Comparison of ENCODE assay signal across 9 mouse cellular contexts in genomic region chr3:52940832-52941468, GRCm38 (mm10).
DNase-seq lines count a peak whose midpoint lies in the region; ATAC-seq lines count a peak whose summit lies in the region.
"Had no signal": no experiment of that assay in that cellular context is flagged by ENCODE, and none has a peak within 500 bp of the region (broad histone marks: within the 10 kb centered on the region; RNA-seq: fewer than 3 reads in every experiment).

No protein-coding gene starts in this region.

- no peaks in the 10 kb centered on the region for H3K36me3 ChIP-seq in hindbrain, embryonic 15.5 days
- no peaks in the 10 kb centered on the region for H3K36me3 ChIP-seq in hindbrain, embryonic 11.5 days (ENCODE audit: control insufficient read depth, insufficient read depth, low read length)
- H3K36me3 ChIP-seq in heart, embryonic 13.5 days, result no peaks in the 10 kb centered on the region
- no peaks in the 10 kb centered on the region for H3K36me3 ChIP-seq in lung, embryonic 16.5 days (ENCODE audit: control insufficient read depth, insufficient read depth, low read length)

- H3K4me2 ChIP-seq in hindbrain, embryonic 15.5 days, result no peak overlapping the region
- no peak overlapping the region for H3K4me2 ChIP-seq in hindbrain, embryonic 11.5 days (replicated peaks; ENCODE audit: low read depth, low read length)
- peak overlapping the region; percentile 59 for H3K4me2 ChIP-seq in heart, embryonic 13.5 days
- peak overlapping the region; percentile 34; the same call in 1 of the 2 replicates for H3K4me2 ChIP-seq in lung, embryonic 16.5 days (ENCODE audit: low read depth, low read length)

- DNase-seq in hindbrain, embryonic 11.5 days (ENCODE audit: low spot score), result no peak
- DNase-seq in ZHBTc4 (ENCODE audit: low read depth, low spot score), result peak; percentile 7
- DNase-seq in cerebellum, postnatal 25 days, result peak; percentile 79 to 89
- no peak for DNase-seq in thymus, postnatal 4 days

- H3K9ac ChIP-seq in hindbrain, embryonic 15.5 days, result no peak overlapping the region
- no peak overlapping the region for H3K9ac ChIP-seq in hindbrain, embryonic 11.5 days (ENCODE audit: low read depth, low read length)
- H3K9ac ChIP-seq in heart, embryonic 13.5 days, result peak overlapping the region; percentile 59
- no peak overlapping the region for H3K9ac ChIP-seq in lung, embryonic 16.5 days (ENCODE audit: low read length)

- no peaks in the 10 kb centered on the region for H3K27me3 ChIP-seq in hindbrain, embryonic 15.5 days
- H3K27me3 ChIP-seq in hindbrain, embryonic 11.5 days (ENCODE audit: control insufficient read depth, insufficient read depth, low read length), result no peaks in the 10 kb centered on the region
- no peaks in the 10 kb centered on the region for H3K27me3 ChIP-seq in heart, embryonic 13.5 days (replicated peaks)
- H3K27me3 ChIP-seq in lung, embryonic 16.5 days (ENCODE audit: control insufficient read depth, insufficient read depth, low read depth, low read length), result no peaks in the 10 kb centered on the region

- peak overlapping the region; percentile 4; the same call in 1 of the 2 replicates for H3K27ac ChIP-seq in hindbrain, embryonic 15.5 days (replicated peaks)
- H3K27ac ChIP-seq in hindbrain, embryonic 11.5 days (ENCODE audit: low read depth, low read length), result no peak overlapping the region
- H3K27ac ChIP-seq in heart, embryonic 13.5 days (replicated peaks), result peak overlapping the region; percentile 93
- H3K27ac ChIP-seq in lung, embryonic 16.5 days (ENCODE audit: low read length), result peak overlapping the region; percentile 43; the same call in 1 of the 2 replicates

- no peaks in the 10 kb centered on the region for H3K9me3 ChIP-seq in hindbrain, embryonic 15.5 days
- H3K9me3 ChIP-seq in hindbrain, embryonic 11.5 days (ENCODE audit: control insufficient read depth, low read length), result no peaks in the 10 kb centered on the region
- no peaks in the 10 kb centered on the region for H3K9me3 ChIP-seq in heart, embryonic 13.5 days
- H3K9me3 ChIP-seq in lung, embryonic 16.5 days (ENCODE audit: control insufficient read depth, low read length), result no peaks in the 10 kb centered on the region
- H3K9me3 ChIP-seq: megakaryocyte, embryonic 14.5 days had no signal

- no peak for ATAC-seq in hindbrain, embryonic 15.5 days (ENCODE audit: low FRiP score, low read depth)
- no peak for ATAC-seq in hindbrain, embryonic 11.5 days (ENCODE audit: low FRiP score)
- peak; percentile 68 for ATAC-seq in heart, embryonic 13.5 days (ENCODE audit: extremely low read depth, insufficient number of reproducible peaks, low FRiP score, low TSS enrichment)
- ATAC-seq in lung, embryonic 16.5 days (ENCODE audit: low read depth), result peak; percentile 82
- no peak for ATAC-seq in erythroblast, adult 5-6 weeks (replicated peaks; ENCODE audit: low FRiP score, poor library complexity, severe bottlenecking)

- 32% methylated on average over 10 of the region's 10 CpGs for WGBS in hindbrain, embryonic 15.5 days
- 68% methylated on average over 10 of the region's 10 CpGs for WGBS in hindbrain, embryonic 11.5 days
- 15% methylated on average over 10 of the region's 10 CpGs for WGBS in heart, embryonic 13.5 days
- WGBS in lung, embryonic 16.5 days, result 16% methylated on average over 10 of the region's 10 CpGs

- peaks cover 13% of the 10 kb centered on the region for H3K4me1 ChIP-seq in hindbrain, embryonic 15.5 days (replicated peaks)
- H3K4me1 ChIP-seq in hindbrain, embryonic 11.5 days (replicated peaks; ENCODE audit: control insufficient read depth, insufficient read depth, low read length), result no peaks in the 10 kb centered on the region
- peaks cover 55% of the 10 kb centered on the region for H3K4me1 ChIP-seq in heart, embryonic 13.5 days
- H3K4me1 ChIP-seq in lung, embryonic 16.5 days (replicated peaks; ENCODE audit: control insufficient read depth, insufficient read depth, low read length), result peaks cover 9% of the 10 kb centered on the region

- no peak overlapping the region for H3K4me3 ChIP-seq in hindbrain, embryonic 15.5 days
- H3K4me3 ChIP-seq in hindbrain, embryonic 11.5 days (ENCODE audit: low read depth, low read length), result no peak overlapping the region
- 0 out of 2 replicates have a peak overlapping the region, but pooled peaks have one; percentile 11 for H3K4me3 ChIP-seq in heart, embryonic 13.5 days
- H3K4me3 ChIP-seq in lung, embryonic 16.5 days (ENCODE audit: low read length), result no peak overlapping the region
- H3K4me3 ChIP-seq: megakaryocyte, embryonic 14.5 days had no signal

Comparison
In these comparisons a context has a peak if more than half of its experiments do, and no peak if none do; other contexts are left out.
1. ATAC-seq: peak in heart, embryonic 13.5 days (single experiment) and lung, embryonic 16.5 days (single experiment); none in hindbrain, embryonic 15.5 days (single experiment), hindbrain, embryonic 11.5 days (single experiment) and erythroblast, adult 5-6 weeks (single experiment).
2. H3K4me2 ChIP-seq: peak in heart, embryonic 13.5 days (single experiment) and lung, embryonic 16.5 days (single experiment); none in hindbrain, embryonic 15.5 days (single experiment) and hindbrain, embryonic 11.5 days (single experiment).
3. DNase-seq: peak in ZHBTc4 (single experiment) and cerebellum, postnatal 25 days (2 of 2); none in hindbrain, embryonic 11.5 days (single experiment) and thymus, postnatal 4 days (single experiment).